Mouse (Mus musculus): ENCODE data around the gene Serpina3a.
A peak's percentile ranks its signal among the peaks of the same experiment; 100 is the strongest.
"Not testable (repeated sequence)": the region's sequence is repeated elsewhere in the genome, so short reads cannot be mapped to it uniquely, and the experiment has no call there.

The Serpina3a gene

DNA sequence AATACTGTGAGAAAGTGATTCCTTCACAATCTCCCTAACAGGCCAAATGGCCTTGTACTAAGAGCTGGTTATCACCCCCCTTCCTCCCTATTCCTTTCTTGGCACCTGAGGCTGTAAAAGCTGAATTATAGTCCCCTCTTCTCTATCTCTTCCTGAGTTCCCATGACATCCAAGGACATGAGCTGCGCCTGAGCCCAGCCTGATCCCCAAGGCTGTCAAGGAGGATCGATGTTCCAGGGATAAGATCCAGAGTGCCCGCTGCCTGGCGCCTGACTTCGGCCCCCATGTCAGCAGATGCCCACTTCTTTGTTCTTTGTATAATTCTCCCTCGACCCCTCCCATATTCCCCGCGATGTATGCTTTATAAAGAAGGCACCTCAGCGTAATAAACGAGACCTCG, at the start of gene Serpina3a:
TSS of gene Serpina3a (plus strand) at position 392 of the 400 bp plus-strand sequence.
- not testable (repeated sequence) for DNase-seq (ENCODE audit: low spot score)

DNA sequence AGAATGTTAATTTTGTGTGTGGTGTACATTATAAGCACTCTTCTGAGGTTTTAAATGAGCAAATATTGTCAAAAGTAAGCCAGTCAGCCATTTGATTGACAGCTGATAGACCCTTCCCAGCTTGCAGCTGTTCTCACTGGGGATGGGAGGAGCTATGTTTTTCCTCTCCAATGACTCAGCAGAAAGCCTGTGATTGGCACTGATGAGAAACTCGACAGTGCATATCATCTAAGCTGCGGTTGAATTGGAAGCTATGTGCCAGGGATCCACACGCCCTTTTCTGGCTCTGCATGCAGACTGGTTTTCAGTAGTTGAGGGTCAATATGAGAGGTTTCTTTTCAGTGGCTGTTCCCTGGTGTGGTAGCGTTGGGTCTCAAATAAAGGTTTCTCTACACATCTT, 48.0 kb upstream of the Serpina3a start:
- DNase-seq (ENCODE audit: low spot score) = no peak

DNA sequence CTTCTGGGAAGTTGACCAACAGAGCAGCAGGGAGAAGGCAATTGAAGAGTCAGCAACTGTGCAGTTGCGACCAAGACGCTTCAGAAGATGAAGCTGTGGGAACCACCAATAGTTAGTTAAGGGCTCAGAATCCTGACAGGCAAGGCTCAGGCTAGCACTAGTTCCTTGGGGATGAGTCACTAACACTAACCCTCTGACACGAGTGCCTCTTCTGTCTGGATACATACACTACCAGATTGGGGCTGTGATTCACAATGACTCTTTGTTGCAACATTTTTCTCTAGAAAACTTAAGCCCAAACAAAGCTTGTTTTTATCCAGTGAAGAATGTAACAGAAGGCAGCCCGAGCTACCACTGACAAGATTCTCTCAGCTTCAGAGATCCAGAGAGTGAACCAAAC, 47.5 kb upstream of the Serpina3a start:
- DNase-seq (ENCODE audit: low spot score) = no peak

DNA sequence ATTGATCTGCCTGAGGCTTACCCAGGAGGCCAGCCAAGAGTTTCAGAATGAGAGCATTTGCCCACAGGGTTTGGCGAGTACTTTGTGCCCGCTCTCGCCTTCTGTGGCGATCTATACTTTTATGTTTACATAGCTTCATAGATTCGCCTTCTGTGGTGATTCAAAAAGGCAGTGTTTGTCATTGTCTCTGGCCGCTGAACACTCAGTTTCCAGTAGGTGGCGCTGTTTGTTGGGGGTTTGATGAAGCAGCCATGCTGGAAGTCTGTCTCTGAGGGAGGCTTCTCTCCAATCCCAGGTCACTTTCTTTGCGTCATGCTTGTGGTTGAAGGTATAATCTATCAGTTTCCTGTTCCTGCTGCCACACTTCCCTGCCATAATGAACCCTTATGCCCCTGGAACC, 46.3 kb upstream of the Serpina3a start:
- peak; percentile 77 for DNase-seq (ENCODE audit: low spot score)

DNA sequence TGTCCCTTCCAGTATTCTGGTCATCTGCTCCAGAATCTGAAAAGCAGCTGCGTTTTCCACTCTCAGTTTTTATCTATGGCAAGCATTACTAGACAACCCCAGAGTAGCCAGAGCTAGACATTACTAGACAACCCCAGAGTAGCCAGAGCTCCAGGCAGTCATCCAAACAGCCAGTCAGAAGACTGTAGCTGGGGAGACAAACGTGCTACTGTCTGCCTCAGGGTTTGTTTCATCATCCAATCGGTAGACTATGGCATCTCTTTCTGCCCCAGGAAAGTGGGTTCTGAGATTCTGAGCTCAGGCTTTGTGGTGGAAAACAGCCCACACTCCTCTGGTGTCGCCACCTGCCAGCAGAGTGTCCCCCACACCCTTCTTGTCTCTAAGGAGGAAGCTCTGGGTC, 45.0 kb upstream of the Serpina3a start:
- DNase-seq (ENCODE audit: low spot score) = no peak

DNA sequence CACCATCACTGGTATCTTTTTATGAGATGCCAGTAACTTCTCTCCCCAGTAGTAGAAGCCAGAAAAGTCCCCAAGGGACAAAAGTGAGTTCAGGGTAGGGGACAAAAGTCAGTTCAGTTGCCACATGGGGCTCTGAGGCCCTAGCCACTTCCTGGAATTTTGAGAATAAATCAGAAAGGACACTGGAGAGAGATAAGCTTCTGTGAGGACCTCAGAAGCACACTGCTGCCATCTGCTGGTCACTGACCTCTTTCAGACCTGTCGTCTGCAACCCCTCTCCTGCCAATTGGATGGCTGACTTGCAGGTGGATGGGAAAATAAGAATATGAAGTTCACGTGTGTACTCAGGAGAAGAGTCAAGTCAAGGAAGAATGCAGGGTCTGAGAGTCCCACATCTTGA, 42.9 kb upstream of the Serpina3a start:
- DNase-seq (ENCODE audit: low spot score) = peak; percentile 91

DNA sequence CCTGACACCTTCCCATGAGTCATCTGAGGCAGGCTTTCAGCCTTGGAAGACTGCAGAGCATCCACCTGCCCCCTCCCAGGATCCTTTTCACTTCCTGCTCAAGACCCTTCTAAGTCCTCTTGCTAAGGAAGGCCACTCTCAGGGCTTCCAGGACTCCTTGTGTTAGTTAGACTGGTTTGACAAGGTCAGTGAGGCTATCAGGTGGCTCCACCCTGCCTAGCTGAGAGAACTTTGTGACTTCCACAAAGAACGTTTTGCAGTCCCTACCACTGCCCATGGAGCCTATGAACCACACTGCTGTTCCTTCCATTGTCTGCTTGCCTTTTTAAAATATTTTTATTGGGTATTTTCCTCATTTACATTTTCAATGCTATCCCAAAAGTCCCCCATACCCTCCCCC, 40.8 kb upstream of the Serpina3a start:
- DNase-seq (ENCODE audit: low spot score) = no peak

DNA sequence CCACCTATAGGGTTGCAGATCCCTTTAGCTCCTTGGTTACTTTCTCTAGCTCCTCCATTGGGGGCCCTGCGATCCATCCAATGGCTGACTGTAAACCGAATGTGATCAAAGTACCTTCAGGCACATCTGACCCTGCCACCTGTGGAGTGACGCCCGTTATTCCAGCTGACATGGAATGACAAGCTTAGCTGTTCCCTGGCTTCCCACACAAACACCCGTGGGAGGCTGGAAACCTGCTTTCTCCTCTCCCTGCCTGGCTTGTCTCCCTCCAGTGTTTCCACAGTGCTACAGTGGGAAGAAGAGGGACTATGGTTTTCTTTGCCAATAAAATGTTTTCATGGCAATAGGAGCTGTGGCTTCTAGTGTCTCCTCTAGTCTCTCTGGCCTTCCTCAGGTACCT, 40.2 kb upstream of the Serpina3a start:
- DNase-seq (ENCODE audit: low spot score) = no peak

DNA sequence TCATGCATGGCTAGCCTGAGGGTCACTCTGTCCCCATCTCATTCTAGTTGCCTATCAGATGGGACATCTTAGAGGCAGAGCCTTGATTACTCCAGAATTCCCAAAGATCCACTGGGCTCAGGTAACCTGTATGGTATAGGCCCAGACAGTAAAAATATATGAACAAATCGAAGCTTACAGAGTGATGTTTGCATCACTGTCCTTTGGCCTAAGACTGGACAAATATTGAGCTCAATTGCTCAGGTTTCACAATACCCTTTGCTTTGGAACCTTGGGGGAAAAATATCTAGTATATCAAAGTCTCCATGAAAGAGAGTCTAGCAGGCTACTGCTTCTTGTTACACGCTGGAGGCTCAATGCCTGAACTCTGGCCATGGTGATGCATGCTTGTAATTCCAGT, 22.4 kb upstream of the Serpina3a start:
- DNase-seq (ENCODE audit: low spot score) = no peak

DNA sequence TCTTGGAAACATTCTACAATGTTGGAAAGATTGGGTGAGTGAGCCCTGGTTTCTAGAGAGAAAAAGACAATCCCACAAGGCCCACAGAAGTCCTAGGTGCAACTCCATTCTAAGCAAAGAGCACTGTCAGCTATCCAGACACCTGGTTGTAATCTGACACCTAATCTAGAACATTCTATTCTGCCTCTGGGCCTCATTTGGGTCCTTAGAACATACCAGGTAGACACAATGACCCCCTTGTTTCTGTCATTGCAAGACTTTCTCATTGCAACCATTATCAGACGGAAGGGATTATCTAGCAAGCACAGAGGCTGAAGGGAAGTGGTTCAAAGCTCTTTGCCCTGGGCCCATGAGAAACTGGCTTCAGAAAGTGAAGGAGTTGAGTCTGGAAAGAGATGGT, 21.2 kb upstream of the Serpina3a start:
- no peak for DNase-seq (ENCODE audit: low spot score)

DNA sequence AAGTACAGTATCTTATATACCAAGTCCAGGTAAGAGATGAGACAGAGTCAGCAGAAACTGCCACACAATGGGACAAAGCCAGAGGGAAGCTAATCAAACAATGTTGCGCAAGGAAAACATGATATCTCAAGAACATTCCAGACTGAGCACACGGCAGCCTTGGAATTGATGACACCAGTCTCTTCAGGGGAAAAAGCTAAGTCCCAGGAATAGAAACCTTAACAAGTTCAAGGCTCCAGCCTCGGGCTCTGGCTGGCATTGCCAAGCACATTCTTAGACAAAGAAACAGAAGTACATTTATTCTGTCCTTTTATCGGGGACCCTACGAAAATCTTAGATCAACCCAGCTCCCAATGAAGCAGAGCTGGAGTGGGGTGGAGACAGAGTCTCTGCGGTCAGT, 11.8 kb upstream of the Serpina3a start, which contains the start of gene Serpina5:
TSS of gene Serpina5 (plus strand) at position 346 of the 400 bp plus-strand sequence.
- DNase-seq (ENCODE audit: low spot score) = no peak

DNA sequence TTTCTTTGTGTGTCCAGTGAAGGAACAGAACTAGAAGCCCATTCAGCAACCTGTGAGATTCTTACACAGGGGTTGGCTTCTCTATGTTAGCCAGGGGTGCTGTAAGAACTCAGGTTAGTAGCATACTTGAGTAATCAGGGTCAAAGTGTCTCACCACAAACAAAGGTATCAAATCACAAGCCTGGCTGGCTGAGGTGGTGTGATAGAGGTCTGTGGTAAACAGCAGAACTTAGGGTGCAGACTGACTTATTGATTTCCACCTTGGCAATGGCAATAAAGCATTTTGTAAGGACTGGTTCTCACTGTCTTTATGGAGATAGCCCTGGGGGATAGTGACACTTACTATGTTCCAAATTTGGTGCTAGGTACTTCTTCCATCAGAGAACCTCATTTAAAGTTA, 6.7 kb upstream of the Serpina3a start:
- DNase-seq (ENCODE audit: low spot score) = no peak

DNA sequence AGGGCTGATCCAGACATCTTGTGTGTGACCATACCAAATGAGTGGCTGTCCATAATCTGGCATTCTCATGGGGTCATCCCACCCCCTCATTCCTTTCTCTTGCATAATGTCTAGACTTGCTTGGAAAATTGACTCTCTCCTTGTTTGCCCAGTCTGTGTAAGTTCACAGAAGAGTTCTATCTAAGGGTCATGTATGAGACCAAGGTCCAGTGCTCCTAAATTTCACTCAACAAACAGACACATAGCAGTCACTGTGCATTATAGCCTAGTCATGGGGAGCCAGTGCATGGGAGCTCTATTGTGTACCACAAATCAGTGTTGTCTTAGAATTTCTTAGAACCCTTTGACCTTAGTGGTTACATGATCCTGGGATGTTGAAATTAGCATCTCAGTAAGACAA, 5.6 kb upstream of the Serpina3a start:
- DNase-seq (ENCODE audit: low spot score) = no peak

DNA sequence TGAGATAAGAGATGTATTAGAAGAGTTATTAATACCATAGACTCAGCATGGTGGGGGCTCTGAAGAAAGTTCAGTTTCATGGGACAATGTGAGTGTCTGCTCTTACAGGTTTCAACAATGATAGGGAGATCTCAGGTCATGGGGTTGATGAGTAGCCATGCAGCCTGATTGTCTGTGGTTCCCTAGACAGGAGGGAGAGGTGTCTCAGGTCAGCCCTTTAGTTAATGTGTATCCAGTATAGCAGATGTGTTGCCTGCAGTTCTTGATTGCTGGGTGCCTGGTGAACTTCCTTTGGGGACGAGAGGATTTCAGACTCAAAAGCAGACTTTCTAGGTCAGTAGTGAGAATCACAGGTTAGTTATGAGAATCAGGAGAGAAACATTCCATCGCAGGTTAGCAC, 4.0 kb upstream of the Serpina3a start:
- DNase-seq (ENCODE audit: low spot score) = no peak

DNA sequence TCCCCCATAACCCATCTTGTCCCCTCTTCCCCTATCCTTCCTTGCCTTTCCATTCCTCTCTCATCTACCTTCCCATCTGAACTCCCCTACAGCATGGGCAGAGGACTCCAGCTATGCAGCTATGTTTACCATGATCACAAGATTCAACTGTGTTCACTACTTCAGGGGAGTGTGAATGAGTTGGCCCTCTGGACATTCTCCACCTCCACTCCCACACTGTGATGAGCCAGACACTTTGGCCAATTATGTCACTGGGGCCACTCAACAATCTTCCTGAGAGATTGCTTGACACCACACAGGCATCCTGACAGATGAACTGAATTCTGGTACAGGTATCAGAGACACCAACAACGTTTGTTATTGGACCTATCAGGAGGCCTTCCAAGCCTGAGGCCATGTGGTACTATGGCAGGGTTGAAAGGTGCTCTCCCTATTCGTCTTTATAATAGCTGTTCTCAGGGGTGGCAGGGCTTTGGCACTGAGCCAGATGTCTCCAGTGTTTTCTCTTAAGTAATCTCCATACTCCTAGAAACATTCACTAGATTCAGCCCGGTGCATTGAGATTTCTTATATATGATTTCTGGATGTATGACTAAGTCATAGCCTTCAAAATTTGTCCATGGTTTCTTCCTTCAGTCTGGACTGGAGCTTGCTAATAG, 2.5 kb downstream of the Serpina3a start:
- DNase-seq (ENCODE audit: low spot score) = no peak

DNA sequence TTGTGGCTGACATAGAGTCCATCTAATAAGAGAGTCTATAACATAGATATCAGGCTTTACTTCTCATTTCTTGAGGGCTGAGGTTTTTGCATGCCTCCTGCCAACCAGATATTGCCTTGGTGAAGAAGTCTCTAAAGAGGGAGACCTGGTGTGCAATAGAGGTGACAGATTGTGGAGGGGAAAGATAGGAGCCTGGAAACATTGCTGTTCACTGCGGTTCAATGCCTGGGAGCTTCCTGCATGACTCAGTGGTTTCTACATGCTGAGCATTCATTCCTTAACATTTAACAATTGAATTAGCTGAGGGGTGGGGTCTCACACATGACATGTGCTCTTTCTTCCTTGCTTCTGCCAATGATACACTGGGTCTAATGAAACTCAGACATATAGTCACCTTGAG, 10.6 kb downstream of the Serpina3a start:
- DNase-seq (ENCODE audit: low spot score) = no peak

DNA sequence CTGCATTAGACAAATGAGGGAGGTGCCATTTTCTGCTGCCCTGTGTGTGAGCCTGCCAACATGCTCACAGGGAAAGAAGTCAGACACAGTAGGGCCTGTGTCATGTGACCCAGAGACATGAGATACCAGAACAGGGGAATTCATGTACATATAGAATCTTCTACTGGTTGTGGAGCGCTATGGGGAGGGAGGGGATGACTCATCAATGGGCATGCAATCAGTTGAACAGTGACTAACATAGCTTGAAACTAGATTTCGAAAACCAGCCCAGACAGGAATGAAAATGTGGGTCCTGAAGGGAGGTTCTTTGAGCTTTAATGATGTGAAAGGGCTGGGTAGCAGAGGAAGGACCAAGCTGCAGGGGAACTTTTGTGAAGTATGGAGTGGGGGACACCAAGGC, 11.5 kb downstream of the Serpina3a start:
- no peak for DNase-seq (ENCODE audit: low spot score)

DNA sequence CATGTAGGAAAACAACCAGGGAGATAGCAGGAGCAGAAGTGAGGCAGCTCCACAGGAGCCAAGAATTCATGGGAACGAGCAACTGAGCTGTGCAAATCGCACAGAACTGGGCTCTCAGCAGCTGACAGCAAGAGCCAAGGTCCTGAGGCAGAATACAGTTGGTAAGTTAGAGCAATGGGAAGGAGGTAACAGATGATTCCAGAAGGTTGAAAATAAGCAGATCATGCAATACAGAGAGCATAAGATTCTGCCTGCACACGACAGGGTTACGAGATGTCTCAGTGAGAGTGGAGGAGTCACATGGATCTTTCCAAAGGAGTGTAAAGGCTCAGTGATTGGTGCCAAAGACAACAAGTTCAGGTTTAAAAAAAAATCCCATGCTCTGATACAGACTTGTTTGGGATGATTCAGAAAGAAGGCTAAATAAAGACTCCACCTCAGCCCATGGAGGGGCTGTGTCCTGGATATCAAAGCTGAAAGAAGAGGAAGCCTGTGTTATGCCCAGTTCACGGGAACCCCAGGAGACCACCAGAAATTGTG, 12.6 kb downstream of the Serpina3a start:
- no peak for DNase-seq (ENCODE audit: low spot score)

DNA sequence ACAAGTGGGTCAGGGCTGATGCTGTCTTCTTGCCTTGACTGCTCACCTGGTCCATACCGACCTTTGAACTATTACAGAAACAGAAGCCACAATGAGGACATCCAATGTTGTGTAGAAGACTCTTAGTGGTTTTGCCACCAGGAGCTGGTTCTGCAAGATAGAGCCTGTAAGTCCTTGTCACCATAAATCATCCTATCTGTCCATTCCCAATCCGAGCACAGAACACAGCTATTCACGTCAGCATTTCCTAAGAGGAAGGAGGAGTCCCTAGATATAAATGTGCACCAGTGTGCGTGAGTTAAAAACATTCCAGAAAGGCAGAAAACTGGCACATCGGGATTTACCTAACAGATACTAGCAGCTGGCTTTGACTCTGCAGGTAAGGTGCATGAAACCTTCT, 15.2 kb downstream of the Serpina3a start, which contains the start of gene Serpina3b:
TSS of gene Serpina3b (plus strand) at position 301 of the 400 bp plus-strand sequence.
- DNase-seq (ENCODE audit: low spot score) = no peak

DNA sequence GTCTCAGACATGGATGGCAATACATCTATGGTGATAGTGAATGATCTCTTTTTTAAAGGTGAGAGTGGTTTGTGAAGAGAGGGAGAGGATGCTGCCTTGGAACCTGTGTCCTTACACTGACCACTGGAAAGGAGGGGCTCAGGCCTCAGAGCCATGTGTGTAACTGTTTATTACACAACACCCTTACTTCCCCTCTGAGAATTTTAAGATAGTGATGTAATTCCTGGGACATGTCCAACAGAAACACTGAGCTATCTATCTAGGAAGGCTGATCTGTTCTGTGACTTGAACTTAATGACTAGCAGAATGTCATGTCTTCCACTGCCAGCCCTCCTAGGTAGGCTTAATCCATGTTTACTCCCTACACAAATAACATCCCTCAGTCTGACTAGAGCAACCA, 18.5 kb downstream of the Serpina3a start:
- no peak for DNase-seq (ENCODE audit: low spot score)

DNA sequence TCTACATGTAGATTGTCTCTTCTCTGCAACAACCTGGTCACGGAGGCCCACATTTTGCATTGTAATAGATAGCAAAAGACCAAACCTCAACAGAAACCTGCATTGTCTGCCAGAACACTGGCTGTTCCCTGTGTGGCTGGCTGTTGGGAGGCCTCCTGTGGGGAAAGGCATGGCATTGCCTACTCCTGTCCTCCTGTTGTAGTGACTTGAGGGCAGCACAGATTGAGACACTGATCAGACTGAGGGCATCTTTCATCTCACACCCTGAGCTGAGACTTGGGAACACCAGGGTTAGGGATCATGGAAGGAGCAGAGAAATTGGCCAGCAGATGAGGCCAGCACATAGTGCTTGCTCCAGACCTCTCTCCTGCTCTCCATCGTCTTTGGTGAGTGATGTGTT, 25.7 kb downstream of the Serpina3a start:
- no peak for DNase-seq (ENCODE audit: low spot score)

DNA sequence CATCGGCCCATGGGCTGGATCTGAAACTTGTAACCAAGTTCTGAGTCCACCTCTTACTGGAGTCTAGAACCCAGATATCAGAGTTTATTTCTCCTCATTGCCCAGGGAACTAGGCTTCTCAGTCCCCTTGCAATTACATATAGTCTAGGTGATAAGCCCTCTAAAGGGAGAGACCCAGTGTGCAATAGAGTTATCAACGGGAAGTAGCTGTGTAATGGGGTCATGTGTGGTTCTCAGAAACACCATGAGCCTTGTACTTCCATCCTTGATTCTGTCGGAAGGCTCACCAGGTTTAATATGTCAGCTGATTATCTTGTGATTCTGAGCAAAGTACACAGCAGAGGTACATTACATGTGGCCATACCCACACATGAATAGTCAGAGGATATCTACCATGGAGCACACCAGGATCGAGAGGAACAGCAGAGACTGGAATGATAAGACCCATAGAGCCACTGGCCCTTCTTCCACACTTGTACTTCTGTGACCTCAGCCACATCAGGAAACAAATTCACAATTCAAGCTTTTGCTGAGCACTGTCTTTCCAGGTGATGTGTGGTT, 28.1 kb downstream of the Serpina3a start:
- no peak for DNase-seq (ENCODE audit: low spot score)

DNA sequence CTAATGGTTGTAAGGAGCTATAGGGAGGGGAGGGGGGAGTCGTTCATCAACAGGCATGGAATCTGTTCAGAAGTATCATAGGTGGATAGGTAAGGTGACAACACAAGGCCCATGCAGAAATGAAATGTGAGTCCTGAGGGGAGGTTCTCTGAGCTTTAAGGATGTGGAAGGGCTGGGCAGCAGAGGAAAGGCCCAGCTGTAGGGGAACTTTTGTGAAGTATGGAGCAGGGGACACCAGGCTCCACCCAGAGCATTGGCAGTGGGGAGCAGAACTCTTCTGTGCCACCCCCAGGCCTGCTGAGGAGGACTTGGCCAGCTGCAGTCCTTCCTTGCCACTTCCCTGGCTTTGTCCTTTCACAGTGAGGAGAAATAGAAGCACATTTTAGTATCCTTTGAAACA, 29.0 kb downstream of the Serpina3a start:
- no peak for DNase-seq (ENCODE audit: low spot score)

DNA sequence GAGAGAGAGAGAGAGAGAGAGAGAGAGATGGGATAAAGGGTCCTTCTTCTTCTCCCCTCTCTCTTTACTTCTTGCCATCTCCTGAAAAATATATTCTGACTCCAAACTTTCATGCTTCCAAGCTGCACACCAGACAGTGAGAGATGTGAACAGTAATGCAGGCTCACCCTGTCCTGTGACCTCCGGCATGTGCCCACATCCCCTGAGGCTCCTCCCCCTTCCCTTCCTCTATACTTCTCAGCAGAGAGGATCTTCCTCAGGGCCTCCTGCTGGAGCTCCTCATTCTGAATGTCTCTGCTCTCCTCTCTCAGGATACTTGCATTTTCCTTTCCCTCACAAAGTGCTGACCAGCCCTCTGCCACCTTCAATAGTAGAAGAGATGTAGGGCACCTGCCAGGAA, 29.9 kb downstream of the Serpina3a start:
- DNase-seq (ENCODE audit: low spot score) = no peak

Measured in retina, embryonic 14.5 days (tissue).